Mouse (Mus musculus): ENCODE results near the gene Adat2.

- no peak for TF ChIP-seq POLR2A (IDR thresholded peaks at IDR 0.05; ENCODE audit: low read depth, low read length)
- no peak for TF ChIP-seq CTCF (IDR thresholded peaks at IDR 0.05; ENCODE audit: extremely low read depth, insufficient read length, insufficient replicate concordance, low read depth, low read length)
Measured at GRCm38 (mm10) chr10:13553498-13553985, 848 bp downstream of the Adat2 start.

Data from small intestine, adult 2 months (tissue).